Mouse (Mus musculus) MEL (cell line): ENCODE results near the gene Oas1d. TPM values are rescaled to one million over a fixed set of nuclear protein-coding genes. Genes with fewer than 3 reads are reported as not detected.

Source experiments
- DNase-seq: peaks from one replicate; pipeline ENCODE4 v3.0.0; 2011; ENCODE audit warnings: low read depth, low spot score
- H3K27ac ChIP-seq: 2 replicates; pipeline ENCODE4 v1.5.1; 2012; ENCODE audit warnings: low read depth, mild to moderate bottlenecking, control low read depth, low read length, moderate library complexity; ENCODE audit not compliant: control insufficient read depth
- H3K27me3 ChIP-seq, 2 experiments: fragments of 150-350 bp in 1 of 2; sonication (generic) in 1 of 2; 2 replicates each; pipeline ENCODE4 v1.6.1; 2012; ENCODE audit warnings: low read length in 2 of 2, mild to moderate bottlenecking in 2 of 2, improper control_type of control experiment in 1 of 2, moderate library complexity in 1 of 2; ENCODE audit not compliant: insufficient read depth in 2 of 2, control insufficient read depth in 1 of 2
- H3K36me3 ChIP-seq, 2 experiments: 2 replicates each; pipeline ENCODE4 v1.6.1; 2012 to 2014; ENCODE audit warnings: low read length in 2 of 2, improper control_type of control experiment in 1 of 2, inconsistent platforms in 1 of 2, mild to moderate bottlenecking in 1 of 2; ENCODE audit not compliant: insufficient read depth in 2 of 2, control insufficient read depth in 1 of 2
- H3K4me1 ChIP-seq, 2 experiments: fragments of 150-350 bp in 1 of 2; sonication (generic) in 1 of 2; 2 replicates each; pipeline ENCODE4 v1.6.1; 2012; ENCODE audit warnings: low read length in 2 of 2, improper control_type of control experiment in 1 of 2, mild to moderate bottlenecking in 1 of 2; ENCODE audit not compliant: insufficient read depth in 2 of 2, control insufficient read depth in 1 of 2
- H3K4me3 ChIP-seq, 2 experiments: fragments of 150-350 bp in 1 of 2; sonication (generic) in 1 of 2; 2 replicates each; pipeline ENCODE4 v1.5.1; 2012; ENCODE audit warnings: low read depth in 2 of 2, low read length in 2 of 2, mild to moderate bottlenecking in 2 of 2, moderate library complexity in 2 of 2, control low read depth in 1 of 2, improper control_type of control experiment in 1 of 2; ENCODE audit not compliant: control insufficient read depth in 1 of 2, insufficient read depth in 1 of 2
- H3K79me2 ChIP-seq: 2 replicates; pipeline ENCODE4 v1.6.1; 2012; ENCODE audit warnings: mild to moderate bottlenecking, low read length, moderate library complexity; ENCODE audit not compliant: control insufficient read depth, poor library complexity, insufficient read depth
- H3K9ac ChIP-seq: 2 replicates; pipeline ENCODE4 v1.6.1; 2012; ENCODE audit warnings: low read depth, mild to moderate bottlenecking, control low read depth, low read length, moderate library complexity; ENCODE audit not compliant: control insufficient read depth, poor library complexity, severe bottlenecking
- H3K9me3 ChIP-seq: fragments of 150-350 bp; sonication (generic); replicated peaks from 2 replicates; pipeline ENCODE4 v1.6.1; 2012; ENCODE audit warnings: mild to moderate bottlenecking, low read length, improper control_type of control experiment, moderate library complexity; ENCODE audit not compliant: insufficient read depth
- BHLHE40 ChIP-seq: IDR thresholded peaks from 2 replicates; pipeline ENCODE4 v1.6.1; 2012; ENCODE audit warnings: low read depth, mild to moderate bottlenecking, inconsistent platforms, low read length, improper control_type of control experiment, borderline replicate concordance
- CHD1 ChIP-seq: IDR thresholded peaks from 2 replicates; pipeline ENCODE4 v1.6.1; 2012; ENCODE audit warnings: low read depth, mild to moderate bottlenecking, inconsistent platforms, low read length, improper control_type of control experiment
- CHD2 ChIP-seq: IDR thresholded peaks from 2 replicates; pipeline ENCODE4 v1.6.1; 2011; ENCODE audit warnings: low read length, improper control_type of control experiment
- E2F4 ChIP-seq: IDR thresholded peaks from 2 replicates; pipeline ENCODE4 v1.6.1; 2011; ENCODE audit warnings: low read depth, low read length, improper control_type of control experiment, borderline replicate concordance
- ELF1 ChIP-seq: IDR thresholded peaks from 2 replicates; pipeline ENCODE4 v1.6.1; 2014; ENCODE audit warnings: low read depth, mild to moderate bottlenecking, inconsistent platforms, low read length, improper control_type of control experiment, moderate library complexity
- ETS1 ChIP-seq: IDR thresholded peaks from 2 replicates; pipeline ENCODE4 v1.6.1; 2012; ENCODE audit warnings: low read depth, mild to moderate bottlenecking, inconsistent platforms, low read length, improper control_type of control experiment, moderate library complexity
- GABPA ChIP-seq: IDR thresholded peaks from 2 replicates; pipeline ENCODE4 v1.6.1; 2012; ENCODE audit warnings: low read depth, mild to moderate bottlenecking, inconsistent platforms, low read length, improper control_type of control experiment, moderate library complexity
- GATA1 ChIP-seq: IDR thresholded peaks from 2 replicates; pipeline ENCODE4 v1.6.1; 2011; ENCODE audit warnings: low read depth, low read length, improper control_type of control experiment
- JUND ChIP-seq: IDR thresholded peaks from 2 replicates; pipeline ENCODE4 v1.6.1; 2011; ENCODE audit warnings: low read depth, mild to moderate bottlenecking, improper control_type of control experiment, low read length
- KAT2A ChIP-seq: conservative IDR thresholded peaks from 2 replicates; pipeline ENCODE4 v1.6.1; 2012; ENCODE audit warnings: low read depth, low read length, improper control_type of control experiment, inconsistent platforms
- MAFK ChIP-seq: IDR thresholded peaks from 2 replicates; pipeline ENCODE4 v1.6.1; 2011; ENCODE audit warnings: low read depth, mild to moderate bottlenecking, low read length, improper control_type of control experiment, borderline replicate concordance
- MXI1 ChIP-seq: IDR thresholded peaks from 2 replicates; pipeline ENCODE4 v1.6.1; 2011; ENCODE audit warnings: mild to moderate bottlenecking, low read depth, low read length, improper control_type of control experiment
- MYB ChIP-seq: IDR thresholded peaks from 2 replicates; pipeline ENCODE4 v1.6.1; 2011; ENCODE audit warnings: mild to moderate bottlenecking, low read depth, low read length, improper control_type of control experiment
- MYC ChIP-seq: IDR thresholded peaks from 2 replicates; pipeline ENCODE4 v1.6.1; 2011; ENCODE audit warnings: low read depth, mild to moderate bottlenecking, low read length, improper control_type of control experiment, moderate library complexity
- NRF1 ChIP-seq: IDR thresholded peaks from 2 replicates; pipeline ENCODE4 v1.6.1; 2014; ENCODE audit warnings: low read depth, mild to moderate bottlenecking, inconsistent platforms, low read length, improper control_type of control experiment, moderate library complexity; ENCODE audit not compliant: poor library complexity, insufficient read depth, severe bottlenecking
- POLR2A ChIP-seq, 2 experiments: IDR thresholded peaks; 2 replicates each; pipeline ENCODE4 v1.6.1; 2011 to 2012; ENCODE audit warnings: low read length in 2 of 2, mild to moderate bottlenecking in 2 of 2, control low read depth in 1 of 2, improper control_type of control experiment in 1 of 2, low read depth in 1 of 2, moderate library complexity in 1 of 2; ENCODE audit not compliant: control insufficient read depth in 1 of 2, insufficient read depth in 1 of 2, poor library complexity in 1 of 2
- RAD21 ChIP-seq: IDR thresholded peaks from 2 replicates; pipeline ENCODE4 v1.6.1; 2011; ENCODE audit warnings: mild to moderate bottlenecking, low read depth, low read length, improper control_type of control experiment
- RCOR1 ChIP-seq: IDR thresholded peaks from 2 replicates; pipeline ENCODE4 v1.6.1; 2012; ENCODE audit warnings: low read depth, mild to moderate bottlenecking, inconsistent platforms, low read length, improper control_type of control experiment
- SIN3A ChIP-seq: IDR thresholded peaks from 2 replicates; pipeline ENCODE4 v1.6.1; 2012; ENCODE audit warnings: low read length, improper control_type of control experiment, inconsistent platforms
- TCF12 ChIP-seq: IDR thresholded peaks from 2 replicates; pipeline ENCODE4 v1.6.1; 2014; ENCODE audit warnings: low read depth, mild to moderate bottlenecking, inconsistent platforms, low read length, improper control_type of control experiment, moderate library complexity
- UBTF ChIP-seq: IDR thresholded peaks from 2 replicates; pipeline ENCODE4 v1.6.1; 2012; ENCODE audit warnings: low read depth, mild to moderate bottlenecking, inconsistent platforms, low read length, improper control_type of control experiment, moderate library complexity, borderline replicate concordance; ENCODE audit not compliant: insufficient read depth
- USF1 ChIP-seq: IDR thresholded peaks from 2 replicates; pipeline ENCODE4 v1.6.1; 2014; ENCODE audit warnings: low read depth, mild to moderate bottlenecking, inconsistent platforms, low read length, improper control_type of control experiment, moderate library complexity
- USF2 ChIP-seq, 2 experiments: IDR thresholded peaks; 2 replicates each; pipeline ENCODE4 v1.6.1; 2011 to 2012; ENCODE audit warnings: improper control_type of control experiment in 2 of 2, low read length in 2 of 2, borderline replicate concordance in 1 of 2, inconsistent platforms in 1 of 2, low read depth in 1 of 2, mild to moderate bottlenecking in 1 of 2; ENCODE audit not compliant: insufficient read depth in 1 of 2
- ZKSCAN1 ChIP-seq: IDR thresholded peaks from 2 replicates; pipeline ENCODE4 v1.6.1; 2012; ENCODE audit warnings: low read depth, mild to moderate bottlenecking, inconsistent platforms, low read length, improper control_type of control experiment, moderate library complexity
- ZMIZ1 ChIP-seq: IDR thresholded peaks from 2 replicates; pipeline ENCODE4 v1.6.1; 2012; ENCODE audit warnings: low read depth, mild to moderate bottlenecking, inconsistent platforms, low read length, improper control_type of control experiment, moderate library complexity
- ZNF384 ChIP-seq: IDR thresholded peaks from 2 replicates; pipeline ENCODE4 v1.6.1; 2012; ENCODE audit warnings: low read depth, mild to moderate bottlenecking, inconsistent platforms, low read length, improper control_type of control experiment
- polyA plus RNA-seq, 2 experiments: library from polyadenylated mRNA; stranded (reverse) in 1 of 2; unstranded in 1 of 2; fragments of >175 nt in 1 of 2; fragments of >200 nt in 1 of 2; gene quantifications; 2 replicates each; pipeline versions ENCODE4 v1.2.1 to v1.2.4; 2012; ENCODE audit warnings: low replicate concordance in 2 of 2, low read depth in 1 of 2; ENCODE audit not compliant: insufficient read length in 2 of 2, insufficient read depth in 1 of 2, missing spikeins in 1 of 2
- total RNA-seq: library from RNA; depleted of rRNA; stranded (reverse); fragments of 300-350 nt; gene quantifications from 2 replicates; pipeline ENCODE4 v1.2.3, GENCODE M21; 2012

Oas1d gene
- total and polyA plus RNA-seq, 3 experiments = not detected

- Histone ChIP-seq H3K36me3 (no peaks in the 10 kb centered on the region), H3K9me3 (no peaks in the 10 kb centered on the region), H3K9ac (no peak overlapping the region), H3K4me1 (no peaks in the 10 kb centered on the region), H3K79me2 (no peaks in the 10 kb centered on the region), H3K4me3 (no peak overlapping the region)
- no peak for DNase-seq
- TF ChIP-seq CHD1 (no peak), MAFK (no peak), USF2 (IDR thresholded peaks at IDR 0.05; ENCODE audit: borderline replicate concordance in 1 of 2, insufficient read depth in 1 of 2, low read depth in 1 of 2, low read length in 2 of 2) (no peak), ZNF384 (no peak), BHLHE40 (no peak), USF1 (no peak), RCOR1 (no peak), CHD2 (no peak), JUND (no peak), NRF1 (no peak), POLR2A (IDR thresholded peaks at IDR 0.05; ENCODE audit: control insufficient read depth in 1 of 2, insufficient read depth in 1 of 2, low read depth in 1 of 2, low read length in 2 of 2, poor library complexity in 1 of 2) (no peak), ZMIZ1 (no peak), ZKSCAN1 (no peak), GABPA (no peak), E2F4 (no peak), MYB (no peak), KAT2A (no peak)
- TF ChIP-seq, all 39 proteins: peak for 0
- Histone ChIP-seq H3K27ac (no peak overlapping the region), H3K27me3 (no peaks in the 10 kb centered on the region)
Measured at GRCm38 (mm10) chr5:120968799-120969198, 54.5 kb downstream of the Oas1d start.

GRCm38 (mm10) chr5:120969703-120970102, 55.4 kb downstream of the Oas1d start:
- DNase-seq = no peak
- no peak overlapping the region for H3K4me3 ChIP-seq
- H3K79me2 ChIP-seq = no peaks in the 10 kb centered on the region
- TF ChIP-seq MYC (no peak), ELF1 (no peak), TCF12 (no peak), ETS1 (no peak), MXI1 (no peak), JUND (no peak), GABPA (no peak), UBTF (no peak), RCOR1 (no peak), SIN3A (no peak), GATA1 (no peak), MYB (no peak), ZNF384 (no peak), CHD2 (no peak), RAD21 (no peak)
- H3K36me3 ChIP-seq = no peaks in the 10 kb centered on the region
- no peaks in the 10 kb centered on the region for H3K4me1 ChIP-seq
- H3K9ac ChIP-seq = no peak overlapping the region
- H3K27me3 ChIP-seq = no peaks in the 10 kb centered on the region
- H3K27ac ChIP-seq = no peak overlapping the region
- H3K9me3 ChIP-seq = no peaks in the 10 kb centered on the region
